Mouse (Mus musculus) heart, postnatal 14 days (tissue): ENCODE measurements around the gene Fblim1. TPM values are rescaled to one million over a fixed set of nuclear protein-coding genes. Genes with fewer than 3 reads are reported as not detected.

ENCODE experiments used
- DNase-seq, 2 experiments: peaks; one replicate each; pipeline ENCODE4 v3.0.0; 2021 to 2022
- intact Hi-C: fragments of 180-260 bp; cut with DNase I; formaldehyde crosslinking; loops from one replicate; pipeline ENCODE4 v1.15.1; 2025
- total RNA-seq, 2 experiments: library from RNA; stranded (reverse); gene quantifications; 2 replicates each; pipeline ENCODE4 v1.2.3; 2021

The Fblim1 gene
- total RNA-seq, 2 experiments from 2014 or later, result 299 to 338 TPM

DNA sequence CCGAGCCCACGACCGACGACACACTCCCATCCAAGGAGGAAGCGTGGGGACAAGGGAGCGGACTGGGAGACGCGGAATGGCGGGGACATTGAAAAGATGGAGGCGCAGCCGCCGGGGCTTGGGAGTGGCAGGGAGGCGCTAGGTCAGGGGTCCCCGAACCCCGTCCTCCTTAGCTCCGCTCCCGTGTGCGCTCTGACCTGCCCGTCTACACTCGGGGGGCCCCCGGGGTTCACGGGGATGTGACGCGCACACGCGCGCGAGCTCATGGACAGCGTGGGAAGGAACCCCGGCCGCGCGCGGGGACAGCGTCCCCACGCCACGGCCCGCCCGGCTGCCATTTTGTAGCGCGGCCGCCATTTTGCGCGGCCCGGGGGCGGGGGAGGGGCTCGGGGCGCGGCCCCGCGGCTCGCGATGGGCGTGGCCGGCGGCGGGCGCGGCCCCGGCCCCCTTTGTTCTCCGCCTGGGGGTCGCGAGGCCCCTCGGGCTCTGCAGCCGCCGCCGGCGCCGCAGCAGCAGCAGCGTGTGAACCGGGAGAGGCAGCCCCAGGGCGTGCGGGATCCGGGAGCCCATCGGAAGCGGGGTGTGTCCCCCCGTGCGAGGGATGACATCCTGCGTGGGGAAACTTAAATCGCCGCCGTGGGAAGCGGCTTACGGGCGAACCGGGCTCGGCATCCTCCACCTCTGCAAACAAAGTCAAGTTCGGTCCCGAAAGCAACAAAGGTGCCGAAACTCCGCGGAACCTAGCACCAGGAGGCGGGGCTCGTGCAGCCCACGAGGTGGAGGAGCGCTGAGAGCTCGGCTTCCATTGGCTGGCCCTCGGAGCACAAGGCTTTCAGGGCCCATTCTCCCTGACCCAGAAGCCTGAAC lies 59.3 kb downstream of the Fblim1 start:
- DNase-seq, result peak; percentile 83 to 86
- intact Hi-C loops, result no loop called here

GRCm38 (mm10) chr4:141545743-141546333 lies 60.1 kb downstream of the Fblim1 start:
- intact Hi-C loops, result no loop called here

GRCm38 (mm10) chr4:141545071-141545742 lies 60.7 kb downstream of the Fblim1 start:
- intact Hi-C loops, result no loop called here
- peak; percentile 82 to 83 for DNase-seq

More at GRCm38 (mm10) chr4:141545743-141546333, 60.1 kb downstream of the Fblim1 start:
- DNase-seq, result peak; percentile 99 to 100

GRCm38 (mm10) chr4:141544536-141544935 lies 61.4 kb downstream of the Fblim1 start:
- DNase-seq, result no peak
- intact Hi-C loops, result no loop called here

DNA sequence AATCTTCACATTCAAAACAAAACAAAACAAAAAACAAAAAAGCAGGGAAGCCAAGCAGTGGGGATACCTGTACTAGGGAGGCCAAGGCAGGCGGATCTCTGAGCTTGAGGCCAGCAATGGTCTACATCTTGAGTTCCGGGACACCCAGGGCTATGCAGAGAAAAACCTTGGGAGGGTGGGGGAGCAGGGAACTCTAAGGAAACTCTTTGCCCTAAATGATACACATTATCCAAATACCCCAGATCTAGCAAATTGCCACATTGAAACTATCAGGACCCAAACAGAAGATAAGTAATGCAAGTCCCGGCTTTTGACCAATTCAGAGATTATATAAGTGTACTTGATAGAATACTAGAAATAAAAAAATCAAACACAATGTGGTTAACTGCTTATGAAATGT lies 62.3 kb downstream of the Fblim1 start:
- DNase-seq, result no peak
- intact Hi-C loops, result no loop called here

DNA sequence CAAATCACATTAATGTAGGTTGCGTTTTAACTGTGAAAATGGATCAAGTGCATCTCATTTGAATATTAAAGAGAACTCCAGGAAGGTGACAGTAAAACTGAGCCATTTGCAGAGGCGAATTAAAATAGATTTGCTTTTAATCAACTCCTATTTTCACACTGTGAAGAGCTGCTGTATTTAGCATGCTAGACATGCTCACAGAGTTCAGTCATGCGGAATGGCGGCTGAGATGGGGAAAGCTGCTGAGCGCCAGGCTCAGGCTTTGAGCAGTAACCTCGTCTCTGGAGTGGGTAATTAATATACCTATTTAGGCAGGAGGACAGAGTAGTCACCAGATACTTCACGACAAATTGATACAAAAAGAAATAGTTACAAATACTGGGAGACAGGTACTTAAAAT lies 64.0 kb downstream of the Fblim1 start:
- no peak for DNase-seq
- intact Hi-C loops, result no loop called here

DNA sequence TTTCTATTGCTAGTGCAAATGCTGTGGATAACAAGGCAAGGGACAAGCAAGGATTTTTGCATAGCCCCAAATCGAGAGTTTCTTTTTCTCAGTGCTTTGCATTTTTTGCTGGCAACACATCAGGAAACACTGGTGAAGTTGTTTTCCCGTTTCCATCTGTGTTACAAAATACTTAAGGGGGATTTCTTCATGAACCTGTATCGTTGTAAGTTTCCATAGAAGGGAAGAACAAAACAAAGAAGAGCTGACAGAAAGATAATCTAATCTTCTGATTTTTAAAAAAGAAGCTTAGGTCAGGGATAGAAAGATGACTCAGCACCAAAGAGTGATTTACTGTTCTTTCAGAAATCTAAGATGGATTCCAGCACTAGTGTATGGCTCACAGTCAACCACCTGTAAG lies 65.1 kb downstream of the Fblim1 start:
- intact Hi-C loops, result no loop called here
- DNase-seq, result no peak

DNA sequence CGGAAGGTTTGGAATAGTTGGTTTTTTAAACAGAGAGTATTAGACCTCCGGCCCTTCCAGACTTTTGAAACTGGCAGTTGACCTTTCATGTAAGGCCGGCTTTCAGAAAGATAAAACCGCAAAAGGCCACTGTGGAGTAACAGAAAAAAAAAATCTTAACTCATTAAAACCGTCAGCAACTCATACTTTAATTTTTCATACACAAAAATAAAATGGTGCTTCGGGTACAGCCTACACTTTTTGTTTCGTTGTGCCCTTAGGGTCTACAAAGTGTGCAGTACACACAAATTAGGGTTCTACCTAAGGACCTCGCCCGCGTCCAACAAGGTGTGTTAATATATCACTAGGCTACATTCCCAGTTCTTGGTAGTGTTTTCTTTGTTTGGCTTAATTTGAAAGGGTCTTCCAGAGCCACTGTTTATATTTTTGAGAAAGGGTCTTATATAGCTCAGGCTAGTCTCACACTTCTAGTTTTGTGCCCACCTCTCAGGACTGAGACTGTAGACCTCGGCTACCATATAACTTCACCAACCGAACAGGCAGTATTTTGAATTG lies 66.6 kb downstream of the Fblim1 start:
- intact Hi-C loops, result loop anchor here (5.0 kb wide), 1 partner anchor 33 kb away; no protein-coding TSS in a partner anchor
- no peak for DNase-seq

DNA sequence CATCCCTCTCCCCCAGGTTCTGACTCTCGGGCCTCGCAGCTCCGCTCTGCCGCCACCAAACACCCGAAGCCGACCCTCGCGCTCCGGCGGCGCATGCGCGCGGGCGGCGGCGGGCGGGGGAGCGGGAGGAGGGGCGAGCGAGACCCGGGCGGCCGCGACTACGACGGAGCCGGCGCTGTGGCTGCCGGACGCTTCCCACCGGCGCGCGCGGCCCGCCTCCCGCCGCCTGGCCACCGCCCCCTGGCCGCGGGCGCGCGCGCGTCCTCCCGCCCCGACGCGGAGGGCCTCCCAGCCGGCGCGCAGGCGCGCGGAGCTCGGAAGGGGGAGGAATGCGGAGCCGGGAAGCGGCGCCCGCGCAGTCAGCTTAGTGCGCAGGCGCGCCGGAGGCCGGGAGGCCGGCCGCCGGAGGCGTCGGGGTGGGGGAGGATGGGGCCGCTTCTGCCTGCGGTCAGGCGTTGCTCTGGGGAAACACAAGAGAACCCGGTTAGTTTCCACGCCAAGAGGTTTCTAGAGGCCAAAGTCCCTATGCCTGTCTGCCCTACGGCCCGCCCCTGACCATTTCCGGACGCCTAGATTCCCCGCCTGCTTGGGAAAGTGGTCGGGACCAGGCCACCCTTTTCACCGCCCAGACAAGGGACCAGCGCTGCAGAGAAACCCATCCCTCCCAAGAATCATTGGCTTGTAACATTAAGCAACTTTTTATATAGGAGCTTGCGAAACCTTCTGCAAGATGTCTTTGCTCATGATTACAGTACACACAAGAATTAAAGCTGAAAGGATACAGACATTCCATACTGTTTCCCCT lies 67.3 kb downstream of the Fblim1 start, which contains the start of gene Spen:
Spen (minus strand) TSS at position 190 of the 805 bp plus-strand sequence.
- peak; percentile 97 to 99 for DNase-seq
- intact Hi-C loops, result loop anchor here (5.0 kb wide), 1 partner anchor 34 kb away; no protein-coding TSS in a partner anchor

GRCm38 (mm10) chr4:141537706-141538407 lies 68.0 kb downstream of the Fblim1 start:
- intact Hi-C loops, result loop anchor here (2.0 to 5.0 kb wide), 2 partner anchors 31 to 34 kb away; no protein-coding TSS in a partner anchor
- DNase-seq, result peak; percentile 61 to 66

GRCm38 (mm10) chr4:141537226-141537610 lies 68.7 kb downstream of the Fblim1 start:
- intact Hi-C loops, result loop anchor here (2.0 to 5.0 kb wide), 2 partner anchors 30 to 35 kb away; no protein-coding TSS in a partner anchor
- no peak for DNase-seq

DNA sequence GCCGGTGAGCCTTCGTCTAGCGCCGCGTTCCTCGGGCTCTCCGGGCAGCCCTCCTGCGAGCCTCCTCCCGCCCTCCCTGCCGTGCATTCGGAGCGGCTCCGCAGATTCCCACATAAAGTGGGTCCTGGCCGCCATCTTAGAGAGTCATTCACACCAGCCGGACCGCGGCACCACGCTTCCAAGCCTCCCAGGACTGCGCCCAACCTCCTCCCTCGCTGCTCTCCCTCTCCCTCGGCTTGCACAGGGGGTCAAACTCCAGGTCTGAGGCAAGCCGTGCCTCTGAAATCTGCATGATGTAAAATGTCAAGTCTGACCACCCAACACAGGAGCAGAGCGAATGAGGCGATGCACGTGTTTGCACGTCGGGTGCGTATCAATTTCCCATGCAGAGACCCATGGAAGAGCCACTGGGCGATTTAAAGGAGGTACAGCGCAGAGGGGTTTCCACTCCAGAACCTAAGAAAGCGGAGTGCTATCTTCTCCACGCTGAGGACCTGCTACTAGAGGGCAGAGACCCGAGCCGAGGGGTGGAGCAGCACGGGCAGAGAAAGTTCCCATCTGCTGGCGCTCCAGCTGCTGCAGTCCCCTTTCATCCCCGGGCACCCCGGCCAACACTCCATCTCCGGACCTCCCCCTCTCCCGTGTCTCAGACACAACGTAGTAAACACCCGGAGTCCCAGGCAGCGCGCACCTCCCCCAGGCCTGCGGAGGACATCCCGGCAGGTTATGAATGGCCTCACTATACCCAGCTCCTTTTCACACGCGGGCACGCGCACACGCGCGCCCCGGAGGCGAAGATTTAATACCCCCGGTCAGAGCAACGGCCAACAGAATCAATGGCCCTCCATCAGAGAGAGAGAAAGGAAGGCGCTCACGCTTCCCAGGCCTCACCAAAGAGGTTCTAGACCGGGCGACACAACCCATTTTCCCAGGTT lies 69.3 kb downstream of the Fblim1 start:
- intact Hi-C loops, result loop anchor here (2.0 to 5.0 kb wide), 2 partner anchors 30 to 36 kb away; no protein-coding TSS in a partner anchor
- DNase-seq, result peak; percentile 55 to 57

GRCm38 (mm10) chr4:141534947-141535680 lies 70.8 kb downstream of the Fblim1 start:
- intact Hi-C loops, result loop anchor here (5.0 kb wide), 1 partner anchor 37 kb away; no protein-coding TSS in a partner anchor
- DNase-seq, result peak; percentile 56 to 59

GRCm38 (mm10) chr4:141530979-141531378 lies 74.9 kb downstream of the Fblim1 start:
- intact Hi-C loops, result no loop called here
- DNase-seq, result no peak

GRCm38 (mm10) chr4:141528938-141529337 lies 77.0 kb downstream of the Fblim1 start:
- intact Hi-C loops, result no loop called here
- no peak for DNase-seq

- intact Hi-C loops, result no loop called here
- no peak for DNase-seq
Observed at GRCm38 (mm10) chr4:141526936-141527650, 78.8 kb downstream of the Fblim1 start.
